Mouse (Mus musculus) lung, adult 10 weeks (tissue): ENCODE results near the gene Mtnr1b. TPM values are rescaled to one million over a fixed set of nuclear protein-coding genes. Genes with fewer than 3 reads are reported as not detected.

ENCODE experiments used
- polyA plus RNA-seq: library from polyadenylated mRNA; stranded (reverse); fragments of 350-450 nt; fragmentation: Illumina TruSeq; extraction: RNeasy Lipid Tissue Mini Kit (QIAGEN cat#74804); gene quantifications from one replicate; pipeline ENCODE4 v1.2.3, GENCODE M21; 2014; ENCODE audit warnings: low read depth, low replicate concordance; ENCODE audit not compliant: insufficient read depth

The Mtnr1b gene
- polyA plus RNA-seq, result not detected

GRCm38 (mm10) chr9:15874506-15875160 is at the start of gene Mtnr1b:
Gene Mtnr1b (minus strand): TSS chr9:15874556.

Other genes with a start within 250 kb of the Mtnr1b start
- 1.3 TPM for gene Deup1, start 246.6 kb downstream of the Mtnr1b start, polyA plus RNA-seq
- gene Slc36a4, start 164.8 kb downstream of the Mtnr1b start, polyA plus RNA-seq, result 6.0 TPM